Comparison of ENCODE assay signal across 9 mouse cellular contexts in the genomic region with DNA sequence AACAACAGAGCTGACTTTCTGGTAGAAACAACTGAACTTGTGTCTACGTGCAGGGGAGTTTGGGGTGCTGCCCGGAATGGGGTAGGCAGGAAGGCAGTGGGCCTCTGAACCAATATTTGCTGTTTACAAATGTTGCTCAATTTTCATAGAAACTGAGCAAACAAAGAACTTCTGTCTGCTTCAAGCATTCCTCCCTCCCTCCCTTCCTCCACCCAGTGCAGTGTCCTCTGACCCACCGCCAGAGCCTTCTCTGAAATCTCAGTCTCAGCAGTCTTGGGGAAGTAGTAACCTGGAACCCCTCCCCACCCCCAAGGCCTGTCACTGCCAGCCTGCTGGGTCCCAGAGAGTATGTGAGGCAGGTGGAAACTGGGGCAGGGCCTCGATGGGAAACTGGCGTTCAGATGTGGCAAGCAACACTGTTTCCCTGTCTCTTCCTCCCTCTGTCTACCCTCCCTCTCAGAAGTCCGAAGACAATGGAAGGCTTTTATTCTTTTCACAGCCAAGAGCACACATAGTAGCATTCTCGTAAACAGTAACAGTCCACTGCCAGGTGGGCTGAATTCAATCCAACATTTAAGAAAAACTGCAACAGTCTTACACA. TPM values are rescaled to one million over a fixed set of nuclear protein-coding genes. Genes with fewer than 3 reads are reported as not detected.
DNase-seq lines count a peak whose midpoint lies in the region; ATAC-seq and TF ChIP-seq lines count a peak whose summit lies in the region.
"Had no signal": no experiment of that assay in that cellular context is flagged by ENCODE, and none has a peak within 500 bp of the region (broad histone marks: within the 10 kb centered on the region; RNA-seq: fewer than 3 reads in every experiment).

No protein-coding gene starts in this region.

- WGBS in midbrain, embryonic 10.5 days, result 69% methylated on average over 7 of the region's 7 CpGs
- 65% methylated on average over 7 of the region's 7 CpGs for WGBS in midbrain, embryonic 14.5 days
- 51% methylated on average over 7 of the region's 7 CpGs for WGBS in hindbrain, embryonic 16.5 days
- WGBS in liver, postnatal 0 days (ENCODE audit: insufficient replicate concordance), result 41% methylated on average over 7 of the region's 7 CpGs

- no peak overlapping the region for H3K4me3 ChIP-seq in midbrain, embryonic 10.5 days
- H3K4me3 ChIP-seq in midbrain, embryonic 14.5 days (replicated peaks; ENCODE audit: low read depth, low read length), result no peak overlapping the region
- no peak overlapping the region for H3K4me3 ChIP-seq in hindbrain, embryonic 16.5 days (ENCODE audit: low read length)
- H3K4me3 ChIP-seq in liver, postnatal 0 days (ENCODE audit: low read depth, low read length), result no peak overlapping the region
- no peak overlapping the region for H3K4me3 ChIP-seq in testis, adult 2 months (ENCODE audit: control insufficient read depth, low read depth, low read length)

- H3K36me3 ChIP-seq in midbrain, embryonic 10.5 days, result no peaks in the 10 kb centered on the region
- no peaks in the 10 kb centered on the region for H3K36me3 ChIP-seq in midbrain, embryonic 14.5 days (ENCODE audit: control insufficient read depth, insufficient read depth, low read length)
- H3K36me3 ChIP-seq in hindbrain, embryonic 16.5 days (ENCODE audit: control insufficient read depth, insufficient read depth, low read length), result no peaks in the 10 kb centered on the region
- no peaks in the 10 kb centered on the region for H3K36me3 ChIP-seq in liver, postnatal 0 days (replicated peaks; ENCODE audit: insufficient read depth, low read length)
- H3K36me3 ChIP-seq in testis, adult 2 months (ENCODE audit: control insufficient read depth, insufficient read depth, low read length), result no peaks in the 10 kb centered on the region

- no peak overlapping the region for H3K9ac ChIP-seq in midbrain, embryonic 14.5 days (replicated peaks; ENCODE audit: low read length)
- H3K9ac ChIP-seq in hindbrain, embryonic 16.5 days (ENCODE audit: low read depth, low read length), result no peak overlapping the region
- H3K9ac ChIP-seq in liver, postnatal 0 days (replicated peaks), result peak overlapping the region; percentile 41; the same call in 1 of the 2 replicates

- 0 out of 2 replicates have a peak, but pooled peaks have one; percentile 40 for TF ChIP-seq EP300 in liver, postnatal 0 days (IDR thresholded peaks at IDR 0.05; ENCODE audit: low read depth)

- no peaks in the 10 kb centered on the region for H3K27me3 ChIP-seq in midbrain, embryonic 10.5 days (ENCODE audit: low read depth, poor library complexity, severe bottlenecking)
- H3K27me3 ChIP-seq in midbrain, embryonic 14.5 days (ENCODE audit: control insufficient read depth, insufficient read depth, low read length), result no peaks in the 10 kb centered on the region
- no peaks in the 10 kb centered on the region for H3K27me3 ChIP-seq in hindbrain, embryonic 16.5 days (replicated peaks; ENCODE audit: control insufficient read depth, insufficient read depth, low read length)
- H3K27me3 ChIP-seq in liver, postnatal 0 days (ENCODE audit: insufficient read depth, low read length), result no peaks in the 10 kb centered on the region
- no peaks in the 10 kb centered on the region for H3K27me3 ChIP-seq in testis, adult 2 months (ENCODE audit: control insufficient read depth, insufficient read depth, low read length)

- DNase-seq in midbrain, embryonic 10.5 days (ENCODE audit: low spot score), result no peak
- DNase-seq in midbrain, embryonic 14.5 days, result no peak
- peak; percentile 45 for DNase-seq in liver, postnatal 0 days
- no peak for DNase-seq in spleen, postnatal 10 days (ENCODE audit: low spot score in 2 of 2)
- no peak for DNase-seq in right cerebral cortex, adult 2 months (ENCODE audit: low spot score in 2 of 2)
- DNase-seq: cerebellum, adult 8-10 months had no signal

- H3K4me2 ChIP-seq in midbrain, embryonic 14.5 days (ENCODE audit: low read length), result no peak overlapping the region
- no peak overlapping the region for H3K4me2 ChIP-seq in hindbrain, embryonic 16.5 days (ENCODE audit: low read length)
- no peak overlapping the region; the same call in 1 of the 2 replicates for H3K4me2 ChIP-seq in liver, postnatal 0 days (ENCODE audit: low read depth, low read length)

- peaks cover 16% of the 10 kb centered on the region for H3K4me1 ChIP-seq in midbrain, embryonic 10.5 days
- H3K4me1 ChIP-seq in midbrain, embryonic 14.5 days (ENCODE audit: control insufficient read depth, insufficient read depth, low read length), result no peaks in the 10 kb centered on the region
- H3K4me1 ChIP-seq in hindbrain, embryonic 16.5 days (ENCODE audit: control insufficient read depth, insufficient read depth, low read depth, low read length), result peaks cover 9% of the 10 kb centered on the region
- H3K4me1 ChIP-seq in liver, postnatal 0 days (ENCODE audit: insufficient read depth), result peaks cover 33% of the 10 kb centered on the region
- peaks cover 3% of the 10 kb centered on the region for H3K4me1 ChIP-seq in testis, adult 2 months (ENCODE audit: control insufficient read depth, insufficient read depth, low read length)

- no peak for TF ChIP-seq CTCF in liver, postnatal 0 days (IDR thresholded peaks at IDR 0.05; ENCODE audit: low read depth)
- TF ChIP-seq CTCF in testis, adult 2 months (IDR thresholded peaks at IDR 0.05; ENCODE audit: control insufficient read depth, insufficient read depth, insufficient replicate concordance, low read depth, low read length), result no peak

- no peak for ATAC-seq in midbrain, embryonic 14.5 days (ENCODE audit: low FRiP score, low TSS enrichment)
- ATAC-seq in hindbrain, embryonic 16.5 days, result 0 out of 2 replicates have a peak, but pooled peaks have one; percentile 28
- peak; percentile 64 for ATAC-seq in liver, postnatal 0 days

- no peak for TF ChIP-seq POLR2A in testis, adult 2 months (IDR thresholded peaks at IDR 0.05; ENCODE audit: control insufficient read depth, low read depth, low read length)

- H3K9me3 ChIP-seq in midbrain, embryonic 10.5 days (replicated peaks), result no peaks in the 10 kb centered on the region
- no peaks in the 10 kb centered on the region for H3K9me3 ChIP-seq in midbrain, embryonic 14.5 days (ENCODE audit: control insufficient read depth, low read length)
- H3K9me3 ChIP-seq in hindbrain, embryonic 16.5 days (ENCODE audit: control insufficient read depth, low read length), result no peaks in the 10 kb centered on the region
- no peaks in the 10 kb centered on the region for H3K9me3 ChIP-seq in liver, postnatal 0 days (ENCODE audit: low read length)

- H3K27ac ChIP-seq in midbrain, embryonic 10.5 days (replicated peaks), result peak overlapping the region; percentile 64; the same call in 1 of the 2 replicates
- no peak overlapping the region for H3K27ac ChIP-seq in midbrain, embryonic 14.5 days (replicated peaks; ENCODE audit: low read depth, low read length)
- H3K27ac ChIP-seq in hindbrain, embryonic 16.5 days (ENCODE audit: low read depth, low read length), result no peak overlapping the region
- H3K27ac ChIP-seq in liver, postnatal 0 days (ENCODE audit: low read depth), result peak overlapping the region; percentile 96
- peak overlapping the region; percentile 9; the same call in 1 of the 2 replicates for H3K27ac ChIP-seq in testis, adult 2 months (ENCODE audit: control insufficient read depth, insufficient read depth, low read depth, low read length)

RNA-seq across cellular contexts. Expression of a gene that starts 4.4 kb away (rescaled TPM):
- polyA plus RNA-seq in midbrain, embryonic 10.5 days (2016; fragmentation: Nextera tagmentation; extraction: Ambion mirVana), result 14.6 and 20.6 TPM in 2 replicates
- 16.7 and 30.6 TPM in 2 replicates for polyA plus RNA-seq in midbrain, embryonic 14.5 days (2014; fragmentation: Nextera tagmentation; extraction: Ambion mirVana)
- 40.0 and 41.2 TPM in 2 replicates for polyA plus RNA-seq in hindbrain, embryonic 16.5 days (2015; fragmentation: Nextera tagmentation; extraction: Ambion mirVana)
- 28,598 and 33,336 TPM in 2 replicates for polyA plus RNA-seq in liver, postnatal 0 days (2015; fragmentation: Nextera tagmentation; extraction: Ambion mirVana)
- 14.8 and 24.0 TPM in 2 replicates for polyA plus RNA-seq in testis, adult 2 months (2012; rRNA removed)

RNA-seq across cellular contexts. Expression of a gene that starts 4.6 kb away (rescaled TPM):
- polyA plus RNA-seq in midbrain, embryonic 10.5 days (2016; fragmentation: Nextera tagmentation; extraction: Ambion mirVana), result 0.75 TPM in 1 of 2 replicates, not detected in the other
- 0.16 and 3.5 TPM in 2 replicates for polyA plus RNA-seq in midbrain, embryonic 14.5 days (2014; fragmentation: Nextera tagmentation; extraction: Ambion mirVana)
- polyA plus RNA-seq in hindbrain, embryonic 16.5 days (2015; fragmentation: Nextera tagmentation; extraction: Ambion mirVana), result not detected in 2 replicates
- polyA plus RNA-seq in liver, postnatal 0 days (2015; fragmentation: Nextera tagmentation; extraction: Ambion mirVana), result 5.1 and 6.1 TPM in 2 replicates
- polyA plus RNA-seq in testis, adult 2 months (2012; rRNA removed), result 2.8 and 4.7 TPM in 2 replicates
- polyA plus RNA-seq: neural tube, embryonic 11.5 days had no signal

RNA-seq across cellular contexts. Expression of a gene that starts 32.7 kb away (rescaled TPM):
- 68.2 and 68.4 TPM in 2 replicates for polyA plus RNA-seq in midbrain, embryonic 10.5 days (2016; fragmentation: Nextera tagmentation; extraction: Ambion mirVana)
- 49.0 and 55.4 TPM in 2 replicates for polyA plus RNA-seq in midbrain, embryonic 14.5 days (2014; fragmentation: Nextera tagmentation; extraction: Ambion mirVana)
- polyA plus RNA-seq in hindbrain, embryonic 16.5 days (2015; fragmentation: Nextera tagmentation; extraction: Ambion mirVana), result 63.8 and 67.7 TPM in 2 replicates
- polyA plus RNA-seq in liver, postnatal 0 days (2015; fragmentation: Nextera tagmentation; extraction: Ambion mirVana), result 10.1 and 10.8 TPM in 2 replicates
- 41.1 and 42.6 TPM in 2 replicates for polyA plus RNA-seq in testis, adult 2 months (2012; rRNA removed)

Comparison
In these comparisons a context has a peak if more than half of its experiments do, and no peak if none do; other contexts are left out.
1. H3K27ac ChIP-seq: peak in midbrain, embryonic 10.5 days (single experiment), liver, postnatal 0 days (single experiment) and testis, adult 2 months (single experiment); none in midbrain, embryonic 14.5 days (single experiment) and hindbrain, embryonic 16.5 days (single experiment).
2. RNA of a gene that starts 4.4 kb away (polyA plus RNA-seq): 28,598 to 33,336 TPM in liver, postnatal 0 days; 40.0 to 41.2 TPM in hindbrain, embryonic 16.5 days, 16.7 to 30.6 TPM in midbrain, embryonic 14.5 days, 14.8 to 24.0 TPM in testis, adult 2 months and 14.6 to 20.6 TPM in midbrain, embryonic 10.5 days; every median in the first group is over 100 times any median in the second.